Mouse (Mus musculus) midbrain, embryonic 13.5 days (tissue): Measurements from ENCODE around the gene Ccnl2. TPM values are rescaled to one million over a fixed set of nuclear protein-coding genes. Genes with fewer than 3 reads are reported as not detected.

Source experiments
- ATAC-seq: fragments of 200-750 bp; cut with Nextera tagmentation; 2 replicates; pipeline ENCODE4 v1.8.0; 2017; ENCODE audit warnings: mild to moderate bottlenecking, moderate TSS enrichment, moderate library complexity
- H3K27ac ChIP-seq: fragments of 300-500 bp; sonication (generic); 2 replicates; pipeline ENCODE4 v1.5.1; 2015; ENCODE audit warnings: inconsistent platforms, mild to moderate bottlenecking, moderate library complexity
- H3K27me3 ChIP-seq: fragments of 300-500 bp; sonication (generic); 2 replicates; pipeline ENCODE4 v1.6.1; 2015; ENCODE audit warnings: mild to moderate bottlenecking, inconsistent platforms
- H3K36me3 ChIP-seq: fragments of 300-500 bp; sonication (generic); 2 replicates; pipeline ENCODE4 v1.6.1; 2015; ENCODE audit warnings: mild to moderate bottlenecking, inconsistent platforms
- H3K4me1 ChIP-seq: fragments of 300-500 bp; sonication (generic); replicated peaks from 2 replicates; pipeline ENCODE4 v1.6.1; 2015; ENCODE audit warnings: inconsistent platforms
- H3K4me2 ChIP-seq: fragments of 300-500 bp; sonication (generic); replicated peaks from 2 replicates; pipeline ENCODE4 v1.6.1; 2015; ENCODE audit warnings: moderate library complexity, mild to moderate bottlenecking, inconsistent platforms
- H3K4me3 ChIP-seq: fragments of 300-500 bp; sonication (generic); replicated peaks from 2 replicates; pipeline ENCODE4 v1.5.1; 2015; ENCODE audit warnings: mild to moderate bottlenecking, inconsistent platforms
- H3K9ac ChIP-seq: fragments of 300-500 bp; sonication (generic); replicated peaks from 2 replicates; pipeline ENCODE4 v1.6.1; 2015; ENCODE audit warnings: mild to moderate bottlenecking, inconsistent platforms
- H3K9me3 ChIP-seq: fragments of 300-500 bp; sonication (generic); 2 replicates; pipeline ENCODE4 v1.6.1; 2016; ENCODE audit warnings: mild to moderate bottlenecking, inconsistent platforms
- WGBS: fragments of 180-500 bp; shearing (Covaris S2); methylation state at CpG from one replicate; pipeline ENCODE4 v1.1.7; 2015; 5-methylcytosine and 5-hydroxymethylcytosine counted together
- polyA plus RNA-seq: library from polyadenylated mRNA; unstranded; fragments of >200 nt; fragmentation: Nextera tagmentation; extraction: Ambion mirVana; gene quantifications from 2 replicates; pipeline ENCODE4 v1.2.1, GENCODE M21; 2015

The Ccnl2 gene
- polyA plus RNA-seq, 1 experiment from 2014 or later, result 189 TPM

- ATAC-seq, result peak; percentile 60
- H3K9me3 ChIP-seq, result no peaks in the 10 kb centered on the region
- H3K4me3 ChIP-seq, result peak overlapping the region; percentile 35
- H3K36me3 ChIP-seq, result no peaks in the 10 kb centered on the region
- H3K9ac ChIP-seq, result peak overlapping the region; percentile 56
- H3K27me3 ChIP-seq, result peaks cover 21% of the 10 kb centered on the region
- H3K4me1 ChIP-seq, result peaks cover 25% of the 10 kb centered on the region
- WGBS, result under 1% methylated on average over 32 of the region's 32 CpGs
- peak overlapping the region; percentile 60 for H3K4me2 ChIP-seq
- no peak overlapping the region for H3K27ac ChIP-seq
These were observed 28.7 kb downstream of the Ccnl2 start for GRCm38 (mm10) chr4:155841003-155841454.

DNA sequence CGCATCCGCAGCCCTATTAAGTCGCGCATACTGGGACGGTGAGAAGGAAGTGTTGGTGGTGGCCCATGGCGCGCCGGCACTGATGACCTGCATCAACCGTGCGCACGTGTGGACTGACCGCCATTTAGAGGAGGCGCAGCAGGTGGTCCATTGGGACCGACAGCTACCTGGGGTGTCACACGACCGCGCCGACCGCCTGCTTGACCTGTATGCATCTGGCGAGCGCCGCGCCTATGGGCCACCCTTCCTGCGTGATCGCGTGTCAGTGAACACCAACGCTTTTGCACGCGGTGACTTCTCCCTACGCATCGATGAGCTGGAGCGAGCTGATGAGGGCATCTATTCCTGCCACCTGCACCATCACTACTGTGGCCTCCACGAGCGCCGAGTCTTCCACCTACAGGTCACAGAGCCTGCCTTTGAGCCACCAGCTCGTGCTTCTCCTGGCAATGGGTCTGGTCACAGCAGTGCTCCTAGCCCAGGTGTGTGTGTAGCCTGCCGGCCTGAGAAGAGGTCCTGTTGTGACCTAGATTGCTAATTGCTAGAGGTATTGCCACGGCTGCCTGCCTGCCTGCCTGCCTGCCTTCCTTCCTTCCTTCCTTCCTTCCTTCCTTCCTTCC, 29.5 kb downstream of the Ccnl2 start:
- Histone ChIP-seq H3K27ac (no peak overlapping the region), H3K27me3 (peaks cover 21% of the 10 kb centered on the region), H3K4me3 (peak overlapping the region; percentile 35; the same call in 1 of the 2 replicates), H3K36me3 (no peaks in the 10 kb centered on the region), H3K9ac (peak overlapping the region; percentile 56; the same call in 1 of the 2 replicates), H3K9me3 (no peaks in the 10 kb centered on the region), H3K4me1 (peaks cover 30% of the 10 kb centered on the region), H3K4me2 (peak overlapping the region; percentile 60)
- ATAC-seq, result no peak
- 44% methylated on average over 38 of the region's 38 CpGs for WGBS

DNA sequence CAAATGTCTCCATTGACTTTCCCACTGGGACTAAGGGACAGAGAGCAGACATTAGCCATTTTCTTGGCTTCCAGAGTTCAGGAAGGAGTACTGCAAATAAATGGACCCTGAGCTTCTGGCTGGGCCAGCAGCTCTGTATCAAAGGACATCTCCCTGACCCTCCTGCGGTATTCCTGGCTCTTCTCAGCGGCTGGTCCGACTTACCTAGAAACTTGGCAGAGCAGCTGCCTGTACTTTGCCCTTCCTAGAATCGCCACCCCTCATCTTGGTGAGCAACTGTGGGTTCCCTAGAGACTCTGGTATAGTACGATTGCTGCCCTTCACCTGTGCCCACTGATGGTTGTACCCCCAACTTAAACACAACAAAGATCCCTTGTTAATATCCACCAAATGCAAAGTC, 30.9 kb downstream of the Ccnl2 start:
- Histone ChIP-seq H3K9me3 (no peaks in the 10 kb centered on the region), H3K27me3 (peaks cover 21% of the 10 kb centered on the region), H3K4me1 (peaks cover 37% of the 10 kb centered on the region), H3K36me3 (no peaks in the 10 kb centered on the region), H3K4me2 (no peak overlapping the region), H3K27ac (no peak overlapping the region), H3K9ac (no peak overlapping the region), H3K4me3 (no peak overlapping the region)
- ATAC-seq, result no peak
- WGBS, result 94% methylated on average over 5 of the region's 5 CpGs

- Histone ChIP-seq H3K27me3 (peaks cover 7% of the 10 kb centered on the region; the same call in 1 of the 2 replicates), H3K4me2 (peak within 1 kb of the TSS; percentile 81), H3K27ac (peak within 1 kb of the TSS; percentile 84), H3K36me3 (0 out of 2 replicates have a peak, but pooled peaks cover 4% of the 10 kb centered on the region), H3K4me3 (peak within 1 kb of the TSS; percentile 81), H3K4me1 (peaks cover 45% of the 10 kb centered on the region), H3K9me3 (no peaks in the 10 kb centered on the region), H3K9ac (peak within 1 kb of the TSS; percentile 93)
- ATAC-seq, result peak; percentile 88
- WGBS, result 2% methylated on average over 65 of the region's 65 CpGs
These were observed 34.7 kb downstream of the Ccnl2 start, which contains the start of gene Dvl1 for GRCm38 (mm10) chr4:155846871-155847578. Gene Dvl1 (plus strand): TSS chr4:155847402.

DNA sequence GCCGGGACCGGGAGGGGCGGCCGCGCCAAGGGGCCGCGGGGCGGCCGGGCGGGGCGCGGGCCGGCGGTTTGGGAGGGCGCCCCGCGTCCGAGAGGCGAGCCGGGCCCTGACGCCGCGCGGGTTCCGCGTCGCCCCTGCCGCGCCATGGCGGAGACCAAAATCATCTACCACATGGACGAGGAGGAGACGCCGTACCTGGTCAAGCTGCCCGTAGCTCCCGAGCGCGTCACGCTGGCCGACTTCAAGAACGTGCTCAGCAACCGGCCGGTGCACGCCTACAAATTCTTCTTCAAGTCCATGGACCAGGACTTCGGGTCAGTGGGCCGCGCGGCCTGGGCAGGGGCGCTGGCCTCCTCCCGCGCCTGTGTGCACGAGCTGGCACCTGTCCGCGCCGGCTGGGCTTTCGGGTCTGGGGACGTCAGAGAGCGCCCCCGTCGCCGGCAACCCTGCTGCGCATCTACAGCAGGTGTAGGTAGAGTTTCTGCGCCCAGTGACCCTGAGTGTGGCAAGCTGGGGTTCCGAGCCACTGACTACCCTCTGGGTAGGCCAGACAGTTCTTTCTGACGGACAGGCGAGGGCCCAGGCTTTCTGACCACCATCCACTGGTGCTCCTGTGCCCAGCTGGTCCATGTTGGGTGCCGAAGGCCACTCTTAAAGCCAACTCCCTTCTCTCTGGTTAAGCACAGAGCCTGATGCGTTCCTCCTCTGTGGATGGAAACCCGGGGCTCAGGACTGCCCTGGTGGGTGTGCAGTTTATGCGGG, 35.5 kb downstream of the Ccnl2 start:
- 1% methylated on average over 59 of the region's 69 CpGs for WGBS
- H3K4me1 ChIP-seq, result peaks cover 45% of the 10 kb centered on the region
- peak; percentile 53 for ATAC-seq

GRCm38 (mm10) chr4:155848434-155849095, 36.3 kb downstream of the Ccnl2 start:
- Histone ChIP-seq H3K9ac (peak overlapping the region; percentile 93), H3K36me3 (peaks cover 15% of the 10 kb centered on the region; the same call in 1 of the 2 replicates), H3K27me3 (no peaks in the 10 kb centered on the region), H3K9me3 (no peaks in the 10 kb centered on the region), H3K27ac (no peak overlapping the region), H3K4me1 (peaks cover 45% of the 10 kb centered on the region), H3K4me3 (peak overlapping the region; percentile 81), H3K4me2 (peak overlapping the region; percentile 81)
- WGBS, result 58% methylated on average over 7 of the region's 7 CpGs
- ATAC-seq, result peak; percentile 0; the same call in 1 of the 2 replicates

More for the DNA sequence above, 35.5 kb downstream of the Ccnl2 start:
- Histone ChIP-seq H3K4me3 (peak overlapping the region; percentile 81), H3K9ac (peak overlapping the region; percentile 93), H3K27ac (peak overlapping the region; percentile 84), H3K9me3 (no peaks in the 10 kb centered on the region), H3K36me3 (0 out of 2 replicates have a peak, but pooled peaks cover 7% of the 10 kb centered on the region), H3K27me3 (0 out of 2 replicates have a peak, but pooled peaks cover 2% of the 10 kb centered on the region), H3K4me2 (peak overlapping the region; percentile 81)

GRCm38 (mm10) chr4:155849391-155849790, 37.1 kb downstream of the Ccnl2 start:
- peak overlapping the region; percentile 93; the same call in 1 of the 2 replicates for H3K9ac ChIP-seq
- peak overlapping the region; percentile 81; the same call in 1 of the 2 replicates for H3K4me3 ChIP-seq
- H3K4me2 ChIP-seq, result peak overlapping the region; percentile 81
- no peak overlapping the region for H3K27ac ChIP-seq
- H3K36me3 ChIP-seq, result peaks cover 23% of the 10 kb centered on the region
- peaks cover 45% of the 10 kb centered on the region for H3K4me1 ChIP-seq
- no peak for ATAC-seq
- H3K9me3 ChIP-seq, result no peaks in the 10 kb centered on the region
- no peaks in the 10 kb centered on the region for H3K27me3 ChIP-seq
- WGBS, result 89% methylated on average over 2 of the region's 2 CpGs

DNA sequence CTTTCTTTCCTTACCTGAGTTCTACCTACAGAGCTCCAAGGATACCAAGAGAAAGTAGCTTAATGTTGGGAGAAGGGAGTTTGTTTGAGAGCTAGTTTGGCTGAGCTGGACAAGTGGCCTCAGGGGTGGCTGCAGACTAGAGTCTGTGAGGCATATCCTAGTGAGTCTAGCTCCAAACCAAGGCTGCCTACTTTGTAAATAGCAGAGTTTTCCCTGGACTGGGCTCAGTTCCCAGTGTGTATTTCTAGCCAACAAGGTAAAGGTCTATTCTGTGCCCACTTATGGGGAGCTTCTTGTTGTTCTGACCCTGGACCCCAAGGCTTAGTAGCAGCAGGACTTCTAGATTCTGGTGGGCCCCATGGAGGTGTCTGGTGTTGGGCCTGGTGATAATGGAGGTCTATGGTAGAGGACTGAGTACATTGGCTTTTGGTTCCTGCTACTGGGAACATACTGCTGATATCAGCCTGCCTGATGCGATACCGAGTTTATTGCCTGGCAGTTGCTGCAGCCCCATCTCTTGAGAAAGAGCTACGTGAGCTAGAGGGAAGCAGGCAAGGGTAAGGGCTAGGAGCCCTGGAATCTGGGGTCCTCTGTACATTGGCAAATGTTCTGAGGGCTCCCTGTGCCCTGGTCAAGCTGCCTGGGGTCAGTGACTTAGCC, 37.6 kb downstream of the Ccnl2 start:
- peak overlapping the region; percentile 81; the same call in 1 of the 2 replicates for H3K4me2 ChIP-seq
- H3K9ac ChIP-seq, result 0 out of 2 replicates have a peak overlapping the region, but pooled peaks have one; percentile 16
- no peak overlapping the region for H3K27ac ChIP-seq
- no peaks in the 10 kb centered on the region for H3K9me3 ChIP-seq
- no peak for ATAC-seq
- H3K36me3 ChIP-seq, result peaks cover 28% of the 10 kb centered on the region
- no peak overlapping the region for H3K4me3 ChIP-seq
- H3K4me1 ChIP-seq, result peaks cover 45% of the 10 kb centered on the region
- H3K27me3 ChIP-seq, result no peaks in the 10 kb centered on the region
- WGBS, result 95% methylated on average over 3 of the region's 3 CpGs

DNA sequence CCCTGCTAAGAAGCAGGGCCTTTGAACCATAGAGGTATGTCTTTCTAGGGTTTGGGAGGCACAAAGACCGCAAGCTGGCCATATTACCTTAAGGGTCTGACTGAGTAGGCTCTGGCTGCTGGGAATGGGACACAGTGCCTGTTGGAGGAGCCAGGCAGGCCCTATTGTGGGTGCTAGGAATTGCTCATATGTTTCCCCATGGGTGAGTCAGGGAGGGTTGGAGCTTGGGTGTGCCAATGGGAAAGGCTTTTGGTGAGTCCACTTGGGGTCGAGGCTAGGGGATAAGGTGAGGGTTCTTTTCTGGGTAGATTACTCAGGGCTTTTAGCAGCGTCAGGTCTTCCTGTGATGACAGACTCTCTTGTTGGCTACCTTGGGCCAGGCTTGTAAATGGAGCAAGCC, 39.1 kb downstream of the Ccnl2 start:
- 83% methylated on average over 3 of the region's 3 CpGs for WGBS
- ATAC-seq, result no peak
- H3K4me1 ChIP-seq, result peaks cover 44% of the 10 kb centered on the region
- no peak overlapping the region for H3K27ac ChIP-seq
- no peak overlapping the region for H3K9ac ChIP-seq
- no peak overlapping the region for H3K4me2 ChIP-seq
- no peak overlapping the region for H3K4me3 ChIP-seq
- H3K9me3 ChIP-seq, result no peaks in the 10 kb centered on the region
- H3K27me3 ChIP-seq, result no peaks in the 10 kb centered on the region
- H3K36me3 ChIP-seq, result peaks cover 43% of the 10 kb centered on the region

- H3K36me3 ChIP-seq, result peaks cover 49% of the 10 kb centered on the region
- no peak for ATAC-seq
- H3K4me3 ChIP-seq, result no peak overlapping the region
- H3K4me1 ChIP-seq, result peaks cover 38% of the 10 kb centered on the region
- H3K9me3 ChIP-seq, result no peaks in the 10 kb centered on the region
- 84% methylated on average over 2 of the region's 2 CpGs for WGBS
- H3K27me3 ChIP-seq, result no peaks in the 10 kb centered on the region
- no peak overlapping the region for H3K9ac ChIP-seq
- no peak overlapping the region for H3K4me2 ChIP-seq
- H3K27ac ChIP-seq, result no peak overlapping the region
These were observed 39.7 kb downstream of the Ccnl2 start for GRCm38 (mm10) chr4:155851951-155852411.

- Histone ChIP-seq H3K4me1 (peaks cover 31% of the 10 kb centered on the region), H3K27me3 (no peaks in the 10 kb centered on the region), H3K36me3 (peaks cover 63% of the 10 kb centered on the region), H3K9ac (no peak overlapping the region), H3K4me3 (no peak overlapping the region), H3K27ac (no peak overlapping the region), H3K4me2 (no peak overlapping the region), H3K9me3 (no peaks in the 10 kb centered on the region)
- WGBS, result 89% methylated on average over 9 of the region's 9 CpGs
- no peak for ATAC-seq
These were observed 41.1 kb downstream of the Ccnl2 start for GRCm38 (mm10) chr4:155853421-155853820.
